Comparison of ENCODE assay signal across 9 mouse cellular contexts in genomic region chr19:53014910-53015710, GRCm38 (mm10). TPM values are rescaled to one million over a fixed set of nuclear protein-coding genes. Genes with fewer than 3 reads are reported as not detected.
A peak's percentile ranks its signal among the peaks of the same experiment; 100 is the strongest.
DNase-seq lines count a peak whose midpoint lies in the region; ATAC-seq and TF ChIP-seq lines count a peak whose summit lies in the region.
"Had no signal": no experiment of that assay in that cellular context is flagged by ENCODE, and none has a peak within 500 bp of the region (broad histone marks: within the 10 kb centered on the region; RNA-seq: fewer than 3 reads in every experiment).

No protein-coding gene starts in this region.

- no peak for DNase-seq in ES-E14 (ENCODE audit: low read depth, low spot score)
- peak; percentile 51 for DNase-seq in hindbrain, postnatal 0 days (ENCODE audit: low spot score)
- DNase-seq in thymus, postnatal 4 days: no peak
- DNase-seq in yolk sac, embryonic 10.5 days (ENCODE audit: low spot score): no peak
- DNase-seq: cerebellum, adult 11 months had no signal

- in situ Hi-C loops in ES-E14 (cut with MboI; ENCODE audit: low sequenced_read_pairs in 2 of 2, unreplicated experiment in 2 of 2): no loop called here

- ATAC-seq in intestine, embryonic 15.5 days: no peak
- ATAC-seq in intestine, embryonic 16.5 days: no peak
- ATAC-seq in embryonic facial prominence, embryonic 13.5 days (ENCODE audit: insufficient number of reproducible peaks, insufficient read depth, low FRiP score, low TSS enrichment, low read depth): no peak
- ATAC-seq in hindbrain, postnatal 0 days: peak; percentile 84

- no peak overlapping the region for H3K9ac ChIP-seq in intestine, embryonic 15.5 days
- H3K9ac ChIP-seq in intestine, embryonic 16.5 days (ENCODE audit: low read depth, low read length): no peak overlapping the region
- 0 out of 2 replicates have a peak overlapping the region, but pooled peaks have one; percentile 7 for H3K9ac ChIP-seq in ES-E14 (ENCODE audit: insufficient read depth, low read depth, low read length, poor library complexity, severe bottlenecking)
- peak overlapping the region; percentile 11; the same call in 1 of the 2 replicates for H3K9ac ChIP-seq in embryonic facial prominence, embryonic 13.5 days
- H3K9ac ChIP-seq in hindbrain, postnatal 0 days (replicated peaks; ENCODE audit: low read length): no peak overlapping the region
- H3K9ac ChIP-seq: limb, embryonic 13.5 days had no signal

- H3K4me2 ChIP-seq in intestine, embryonic 15.5 days (replicated peaks): 0 out of 2 replicates have a peak overlapping the region, but pooled peaks have one; percentile 8
- H3K4me2 ChIP-seq in intestine, embryonic 16.5 days (ENCODE audit: low read depth, low read length): no peak overlapping the region
- H3K4me2 ChIP-seq in embryonic facial prominence, embryonic 13.5 days: no peak overlapping the region
- H3K4me2 ChIP-seq in hindbrain, postnatal 0 days (ENCODE audit: low read depth, low read length): peak overlapping the region; percentile 42
- H3K4me2 ChIP-seq: limb, embryonic 13.5 days had no signal

- H3K36me3 ChIP-seq in intestine, embryonic 15.5 days: 0 out of 2 replicates have a peak, but pooled peaks cover 5% of the 10 kb centered on the region
- H3K36me3 ChIP-seq in intestine, embryonic 16.5 days (ENCODE audit: control insufficient read depth, insufficient read depth, low read length): 0 out of 2 replicates have a peak, but pooled peaks cover 2% of the 10 kb centered on the region
- peaks cover 25% of the 10 kb centered on the region for H3K36me3 ChIP-seq in ES-E14 (ENCODE audit: control insufficient read depth, insufficient read depth, low read length, poor library complexity, severe bottlenecking)
- peaks cover 28% of the 10 kb centered on the region; the same call in 1 of the 2 replicates for H3K36me3 ChIP-seq in embryonic facial prominence, embryonic 13.5 days
- H3K36me3 ChIP-seq in hindbrain, postnatal 0 days (ENCODE audit: insufficient read depth, low read length): peaks cover 17% of the 10 kb centered on the region

- H3K27ac ChIP-seq in intestine, embryonic 15.5 days: no peak overlapping the region
- no peak overlapping the region for H3K27ac ChIP-seq in intestine, embryonic 16.5 days (ENCODE audit: low read length)
- no peak overlapping the region for H3K27ac ChIP-seq in ES-E14 (ENCODE audit: insufficient read depth, low read depth, low read length, poor library complexity, severe bottlenecking)
- H3K27ac ChIP-seq in embryonic facial prominence, embryonic 13.5 days: no peak overlapping the region
- peak overlapping the region; percentile 54; the same call in 1 of the 2 replicates for H3K27ac ChIP-seq in hindbrain, postnatal 0 days
- H3K27ac ChIP-seq: limb, embryonic 13.5 days had no signal

- no peak overlapping the region for H3K4me3 ChIP-seq in intestine, embryonic 15.5 days (replicated peaks)
- no peak overlapping the region for H3K4me3 ChIP-seq in intestine, embryonic 16.5 days (ENCODE audit: low read length)
- no peak overlapping the region for H3K4me3 ChIP-seq in ES-E14 (ENCODE audit: insufficient read depth in 1 of 2, low read depth in 1 of 2, low read length in 2 of 2, poor library complexity in 1 of 2, severe bottlenecking in 1 of 2)
- H3K4me3 ChIP-seq in embryonic facial prominence, embryonic 13.5 days: no peak overlapping the region
- peak overlapping the region; percentile 10; the same call in 1 of the 2 replicates for H3K4me3 ChIP-seq in hindbrain, postnatal 0 days (ENCODE audit: low read length)
- H3K4me3 ChIP-seq: limb, embryonic 13.5 days had no signal

- H3K27me3 ChIP-seq in intestine, embryonic 15.5 days (replicated peaks): no peaks in the 10 kb centered on the region
- H3K27me3 ChIP-seq in intestine, embryonic 16.5 days (replicated peaks; ENCODE audit: control insufficient read depth, insufficient read depth, low read length): no peaks in the 10 kb centered on the region
- no peaks in the 10 kb centered on the region for H3K27me3 ChIP-seq in embryonic facial prominence, embryonic 13.5 days
- H3K27me3 ChIP-seq in hindbrain, postnatal 0 days (ENCODE audit: insufficient read depth, low read length): no peaks in the 10 kb centered on the region
- H3K27me3 ChIP-seq: limb, embryonic 13.5 days had no signal

- no peaks in the 10 kb centered on the region for H3K9me3 ChIP-seq in intestine, embryonic 15.5 days
- H3K9me3 ChIP-seq in intestine, embryonic 16.5 days (ENCODE audit: control insufficient read depth, low read length): no peaks in the 10 kb centered on the region
- H3K9me3 ChIP-seq in ES-E14 (ENCODE audit: control insufficient read depth, insufficient read depth, low read depth, low read length): no peaks in the 10 kb centered on the region
- H3K9me3 ChIP-seq in embryonic facial prominence, embryonic 13.5 days: no peaks in the 10 kb centered on the region
- H3K9me3 ChIP-seq in hindbrain, postnatal 0 days (ENCODE audit: low read length): no peaks in the 10 kb centered on the region
- H3K9me3 ChIP-seq: limb, embryonic 13.5 days had no signal

- WGBS in intestine, embryonic 15.5 days: 68% methylated on average over 21 of the region's 21 CpGs
- WGBS in intestine, embryonic 16.5 days: 68% methylated on average over 21 of the region's 21 CpGs
- WGBS in embryonic facial prominence, embryonic 13.5 days: 71% methylated on average over 21 of the region's 21 CpGs
- WGBS in hindbrain, postnatal 0 days: 41% methylated on average over 21 of the region's 21 CpGs

- TF ChIP-seq CTCF in hindbrain, postnatal 0 days (IDR thresholded peaks at IDR 0.05; ENCODE audit: low read depth): no peak

- H3K4me1 ChIP-seq in intestine, embryonic 15.5 days (replicated peaks): peaks cover 38% of the 10 kb centered on the region
- H3K4me1 ChIP-seq in intestine, embryonic 16.5 days (ENCODE audit: control insufficient read depth, insufficient read depth, low read length): peaks cover 24% of the 10 kb centered on the region
- peaks cover 0 to 22% of the 10 kb centered on the region in 2 experiments; a peak in 3 of 4 replicates for H3K4me1 ChIP-seq in ES-E14 (ENCODE audit: control insufficient read depth in 2 of 2, insufficient read depth in 2 of 2, low read length in 2 of 2, poor library complexity in 1 of 2)
- peaks cover 56% of the 10 kb centered on the region for H3K4me1 ChIP-seq in embryonic facial prominence, embryonic 13.5 days
- H3K4me1 ChIP-seq in hindbrain, postnatal 0 days (ENCODE audit: insufficient read depth, low read length): peaks cover 5% of the 10 kb centered on the region

TF ChIP-seq in ES-E14, 5 proteins besides CTCF, POLR2A, EP300 and RAD21:
- TF ChIP-seq ZNF384 (IDR thresholded peaks at IDR 0.05; ENCODE audit: low read depth, low read length) (no peak), CHD2 (IDR thresholded peaks at IDR 0.05; ENCODE audit: low read depth, low read length) (no peak), HCFC1 (IDR thresholded peaks at IDR 0.05; ENCODE audit: borderline replicate concordance, insufficient read depth, low read length) (no peak), MAFK (IDR thresholded peaks at IDR 0.05; ENCODE audit: insufficient read depth, low read depth, low read length) (no peak), ZC3H11A (IDR thresholded peaks at IDR 0.05; ENCODE audit: borderline replicate concordance, low read depth, low read length) (no peak)

RNA-seq across cellular contexts. Expression of gene Xpnpep1, which starts 24.9 kb away (rescaled TPM):
- polyA plus RNA-seq in intestine, embryonic 15.5 days (2015; fragmentation: Nextera tagmentation; extraction: Ambion mirVana): 182 and 206 TPM in 2 replicates
- polyA plus RNA-seq in intestine, embryonic 16.5 days (2015; fragmentation: Nextera tagmentation; extraction: Ambion mirVana): 231 and 264 TPM in 2 replicates
- 190 and 210 TPM in 2 replicates for total RNA-seq in ES-E14 (2012; rRNA removed)
- 134 and 146 TPM in 2 replicates for polyA plus RNA-seq in embryonic facial prominence, embryonic 13.5 days (2015; fragmentation: Nextera tagmentation; extraction: Ambion mirVana)
- 94.1 and 98.6 TPM in 2 replicates for total RNA-seq in hindbrain, postnatal 0 days (2014; rRNA removed)
- 115 and 118 TPM in 2 replicates for polyA plus RNA-seq in hindbrain, postnatal 0 days (2015; fragmentation: Nextera tagmentation; extraction: Ambion mirVana)

Comparison
In these comparisons a context has a peak if more than half of its experiments do, and no peak if none do; other contexts are left out.
1. H3K4me2 ChIP-seq: peak in intestine, embryonic 15.5 days (single experiment) and hindbrain, postnatal 0 days (single experiment); none in intestine, embryonic 16.5 days (single experiment) and embryonic facial prominence, embryonic 13.5 days (single experiment).
2. H3K9ac ChIP-seq: peak in ES-E14 (single experiment) and embryonic facial prominence, embryonic 13.5 days (single experiment); none in intestine, embryonic 15.5 days (single experiment), intestine, embryonic 16.5 days (single experiment) and hindbrain, postnatal 0 days (single experiment).